Mouse (Mus musculus) heart, adult 11 months (tissue): ENCODE measurements at regions not wholly inside any gene's neighbourhood (a gene's known extent, or its start where the extent isn't known, plus 50 kb on each side); places are given as distances from the start of the nearest gene placed in this dataset.

Experiments
- DNase-seq: peaks from one replicate; pipeline ENCODE4 v3.0.0; 2022

DNA sequence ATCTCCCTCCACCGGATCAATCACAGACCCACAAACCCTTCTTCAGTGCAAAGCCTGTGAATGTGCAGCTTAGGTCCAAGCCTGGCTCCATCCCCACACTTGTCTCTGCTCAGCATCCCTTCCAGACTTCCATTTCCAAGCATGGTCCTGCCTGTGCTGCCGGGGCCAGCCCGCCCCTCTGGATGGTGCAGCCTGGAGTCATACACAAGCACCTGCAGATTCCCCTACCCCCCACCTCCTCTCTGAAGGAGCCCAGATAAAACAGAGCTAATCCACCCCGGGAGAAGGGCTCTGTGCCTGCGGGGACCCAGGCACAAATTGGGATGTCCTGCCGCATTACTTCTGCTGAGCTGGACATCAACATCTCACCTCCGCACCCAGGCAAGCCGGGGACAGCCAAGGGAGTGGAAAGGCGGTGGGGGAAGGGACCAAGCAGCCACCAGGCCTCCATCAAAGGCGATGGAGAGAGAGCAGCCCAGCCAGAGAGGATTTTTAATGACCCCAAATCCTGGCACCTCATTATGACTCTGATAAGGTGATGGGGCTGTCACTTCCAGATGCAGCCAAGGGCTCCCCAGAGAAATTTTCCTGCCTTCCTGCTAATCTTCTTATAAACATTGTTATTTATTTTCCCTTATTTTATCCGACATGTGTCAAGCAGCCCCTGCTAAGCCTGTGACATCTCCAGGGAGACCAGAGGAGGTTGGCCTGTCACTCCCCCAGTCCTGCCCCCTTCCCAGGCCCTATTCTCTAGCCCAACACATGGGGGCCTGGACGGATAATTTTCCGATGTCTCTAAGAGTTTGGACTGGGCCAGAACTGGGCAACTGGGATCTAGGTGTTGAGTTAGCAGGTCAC, 105.5 kb upstream of the Unc5b start:
- DNase-seq, result no peak

DNA sequence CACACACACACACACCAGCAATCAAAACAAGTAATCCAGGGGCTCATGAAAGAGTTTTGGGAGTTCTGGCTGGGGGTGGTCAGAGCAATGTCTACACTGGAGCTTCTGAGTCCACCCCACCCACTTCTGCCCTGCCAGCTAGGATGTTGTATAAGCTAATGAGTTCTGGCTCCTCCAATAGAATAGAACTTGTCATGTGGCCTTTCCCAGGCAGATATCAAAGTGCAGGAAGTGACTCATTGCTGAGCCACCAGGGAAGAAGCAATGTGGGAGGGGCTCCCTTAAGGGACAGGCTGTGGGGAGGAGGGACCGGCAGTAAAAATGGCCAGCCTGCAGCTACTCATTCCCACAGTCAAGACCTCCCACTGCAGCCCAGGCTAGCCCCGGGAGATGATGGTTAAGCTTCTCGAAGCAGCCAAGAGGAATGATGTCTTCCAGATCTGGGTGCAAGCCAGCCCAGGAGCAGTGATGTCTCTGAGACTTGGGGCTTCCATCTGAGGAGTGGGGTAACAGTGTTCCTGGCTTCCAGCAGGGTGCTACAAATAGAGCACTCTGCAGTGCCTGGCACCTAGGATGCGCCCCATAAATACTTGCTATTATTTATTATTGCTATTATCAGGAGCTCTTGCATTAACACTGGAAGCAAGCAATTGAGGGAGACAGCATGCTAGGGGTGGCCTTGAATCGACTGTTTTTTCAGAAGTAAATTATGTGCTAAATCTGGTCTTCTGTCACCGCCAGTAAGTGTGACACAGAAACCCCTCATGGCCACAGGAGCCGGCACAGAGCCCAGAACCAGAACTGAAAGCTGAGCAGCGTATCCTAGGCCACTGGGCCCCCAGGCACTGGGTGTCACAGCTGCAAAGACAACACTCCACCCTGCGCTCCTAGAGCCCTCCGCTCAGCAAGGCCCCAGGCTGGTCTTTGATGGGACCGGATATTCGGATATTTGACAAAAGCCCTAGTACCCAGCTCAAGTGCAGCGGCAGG, 103.2 kb upstream of the Unc5b start:
- DNase-seq, result peak; percentile 99

DNA sequence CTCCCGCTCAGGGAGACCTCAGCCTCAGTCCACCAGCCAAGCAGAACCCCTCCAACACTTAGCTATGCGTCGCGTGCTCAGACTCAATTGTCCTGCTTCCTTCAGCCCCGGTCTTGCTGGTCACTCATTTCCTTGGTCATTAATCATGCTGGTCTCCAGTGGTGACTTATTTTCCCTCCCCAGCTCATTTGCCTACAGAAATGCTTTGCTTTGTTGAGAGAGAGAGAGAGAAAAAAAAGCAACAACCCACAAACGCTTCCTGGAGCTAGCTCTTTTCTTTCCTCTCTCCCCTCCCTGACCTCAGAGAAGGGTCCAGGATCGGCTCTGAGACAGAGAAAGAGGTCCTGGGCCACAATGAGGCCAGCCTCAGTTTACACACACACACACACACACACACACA, 102.5 kb upstream of the Unc5b start:
- no peak for DNase-seq

DNA sequence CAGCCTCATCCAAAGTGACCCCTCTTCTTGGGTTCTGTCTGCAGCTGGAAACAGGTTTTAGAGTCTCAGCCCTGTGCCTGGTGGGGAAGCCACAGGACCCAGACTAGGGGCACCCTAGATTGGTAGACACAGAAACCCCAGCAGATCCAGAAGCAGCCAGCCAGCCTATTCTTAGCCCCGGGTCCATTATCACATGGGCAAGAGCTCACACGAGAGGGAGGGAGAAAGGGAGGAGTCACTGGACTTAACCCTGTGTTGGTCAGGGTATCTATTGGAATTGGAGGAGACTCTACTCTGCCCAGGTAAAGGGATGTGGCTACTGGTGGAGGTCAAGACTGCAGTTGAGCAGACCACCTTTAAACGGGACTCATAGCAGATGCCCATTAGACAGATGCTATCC, 101.5 kb upstream of the Unc5b start:
- no peak for DNase-seq

DNA sequence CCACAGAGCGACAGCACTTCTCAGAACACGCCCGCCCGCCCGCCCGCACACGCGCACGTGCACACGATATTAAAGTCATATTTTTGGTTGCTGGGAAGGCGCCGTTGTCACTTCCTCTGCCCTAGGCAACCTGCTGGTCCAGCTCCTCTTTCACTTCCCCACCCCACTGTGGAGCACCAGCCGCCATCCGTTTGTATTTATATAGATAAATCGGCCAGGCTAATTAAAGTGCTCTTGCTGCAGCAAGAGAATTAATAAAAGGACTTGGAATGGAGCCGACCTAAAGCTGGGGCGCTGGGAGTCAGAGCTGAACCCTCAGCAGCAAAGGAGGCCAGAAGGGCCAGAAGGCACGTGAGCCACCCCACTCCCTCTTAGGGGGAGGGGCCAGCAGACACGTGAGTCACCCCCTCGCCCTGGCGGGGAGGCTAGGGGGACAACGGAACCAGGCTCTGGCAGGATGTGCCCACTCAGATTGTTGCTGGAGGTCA, 100.6 kb upstream of the Unc5b start:
- DNase-seq, result peak; percentile 96

DNA sequence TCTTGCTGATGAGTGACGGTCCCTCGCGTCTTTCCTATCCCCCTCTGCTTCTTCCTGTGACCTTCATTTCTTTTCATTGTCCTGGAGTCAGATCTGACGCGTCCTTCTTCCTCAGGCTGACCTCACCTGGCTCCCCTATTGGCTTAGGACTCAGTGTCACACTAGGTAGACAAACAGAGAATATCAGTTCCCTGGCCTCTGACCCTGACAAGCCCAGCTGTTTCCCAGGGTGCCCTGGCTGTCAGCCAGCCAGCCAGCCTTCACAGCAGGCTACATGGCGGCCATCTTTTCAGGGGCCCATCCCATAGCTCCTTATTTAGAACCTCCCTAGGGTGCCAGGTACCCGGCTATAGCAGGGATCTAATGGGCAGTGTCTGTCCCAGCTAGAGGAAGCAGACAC, 97.3 kb upstream of the Unc5b start:
- DNase-seq, result peak; percentile 91

DNA sequence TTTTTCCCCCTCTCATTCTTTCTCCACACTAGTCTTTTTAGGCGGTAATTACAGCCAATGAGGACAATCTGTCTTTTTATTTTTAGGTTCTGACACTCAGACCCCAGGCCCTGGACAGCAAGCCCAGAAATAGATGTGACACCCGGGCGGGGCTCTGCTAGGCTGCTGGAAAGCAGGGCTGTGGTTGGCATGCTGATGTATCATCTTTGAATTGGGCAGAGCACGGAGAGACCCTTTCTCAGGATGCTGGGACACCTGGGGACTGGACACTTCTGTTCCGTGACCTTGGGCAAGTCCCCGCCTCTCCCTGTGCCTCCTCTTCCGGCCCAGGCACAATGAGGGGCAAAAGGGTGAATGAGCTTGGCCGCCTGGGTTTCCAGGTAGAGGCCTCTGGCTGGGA, 96.8 kb upstream of the Unc5b start:
- DNase-seq, result peak; percentile 92

DNA sequence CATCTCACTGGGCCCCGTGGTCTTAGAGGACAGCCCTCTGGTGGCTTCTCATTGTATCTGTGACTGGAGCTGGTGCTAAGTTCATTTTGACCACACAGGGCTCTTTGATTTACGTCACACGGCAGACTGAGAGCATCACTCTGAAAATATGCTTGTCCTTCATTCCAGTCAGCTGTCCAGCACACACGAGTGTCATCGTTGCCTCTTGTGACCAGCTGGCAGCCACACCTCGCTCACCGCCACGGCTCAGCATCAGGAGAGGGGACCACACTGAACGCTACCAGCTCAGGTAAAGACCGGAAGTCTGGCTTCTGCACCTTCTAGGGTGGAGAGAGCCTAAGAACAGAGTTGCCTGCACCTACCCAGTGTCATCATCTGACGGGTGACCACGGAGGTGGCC, 95.3 kb upstream of the Unc5b start:
- DNase-seq, result no peak

DNA sequence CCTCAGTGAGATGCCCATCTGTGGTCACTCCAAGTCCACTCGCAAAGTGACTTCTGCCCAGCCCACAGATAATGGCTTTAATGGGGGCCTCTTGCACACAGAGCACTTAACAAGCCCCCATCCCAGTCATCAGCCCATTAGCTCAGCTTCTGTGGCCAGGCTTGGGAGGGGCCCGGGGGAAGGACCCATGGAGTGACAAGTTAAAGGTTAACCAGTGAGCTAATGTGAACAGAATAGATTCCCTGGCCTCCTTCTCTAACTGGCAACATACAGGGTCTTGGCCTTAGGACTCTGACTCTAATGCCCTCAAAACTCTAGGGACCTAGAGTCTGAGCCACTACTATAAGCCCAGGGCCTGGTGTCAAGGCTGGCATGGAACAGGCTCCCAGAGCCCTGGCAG, 94.3 kb upstream of the Unc5b start:
- DNase-seq, result no peak

DNA sequence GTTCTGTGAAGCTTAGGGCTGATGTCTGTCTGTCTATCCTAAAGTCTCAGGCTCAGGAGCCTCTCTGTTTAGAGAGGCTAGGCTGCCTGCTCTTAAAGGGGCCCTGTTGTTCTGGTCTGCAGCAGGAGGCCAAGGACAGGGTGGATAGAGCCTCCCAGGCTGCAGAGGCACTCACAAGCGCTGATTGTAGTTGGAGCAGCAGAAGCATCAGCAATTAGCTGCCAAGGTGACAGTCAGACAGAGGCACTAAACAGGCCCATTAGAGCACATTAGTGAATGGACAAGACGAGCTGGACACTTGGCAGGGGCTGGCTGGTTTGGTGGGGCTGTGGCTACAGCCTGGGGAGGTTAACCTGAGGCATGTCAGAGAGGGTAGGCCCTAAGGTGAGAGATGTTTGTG, 93.8 kb upstream of the Unc5b start:
- no peak for DNase-seq

DNA sequence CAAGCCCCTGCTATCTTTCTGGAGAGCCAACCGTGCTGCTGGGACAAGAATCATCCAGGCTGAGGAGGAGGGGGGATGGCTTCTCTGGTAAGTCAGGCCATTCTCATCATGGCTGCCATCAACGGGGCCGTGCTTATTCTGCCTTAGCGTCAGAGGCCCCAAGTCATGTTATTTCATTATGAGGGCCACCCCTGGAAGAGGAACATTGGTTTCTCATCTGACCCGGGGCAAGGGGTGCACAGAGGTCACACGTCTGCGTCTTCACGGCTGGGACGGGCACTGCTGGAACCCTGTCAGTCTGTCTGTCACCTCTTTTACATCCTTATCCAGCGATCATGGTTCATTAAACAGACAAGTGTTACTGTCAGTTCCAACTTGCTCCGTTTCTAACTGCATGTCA, 92.4 kb upstream of the Unc5b start:
- no peak for DNase-seq

DNA sequence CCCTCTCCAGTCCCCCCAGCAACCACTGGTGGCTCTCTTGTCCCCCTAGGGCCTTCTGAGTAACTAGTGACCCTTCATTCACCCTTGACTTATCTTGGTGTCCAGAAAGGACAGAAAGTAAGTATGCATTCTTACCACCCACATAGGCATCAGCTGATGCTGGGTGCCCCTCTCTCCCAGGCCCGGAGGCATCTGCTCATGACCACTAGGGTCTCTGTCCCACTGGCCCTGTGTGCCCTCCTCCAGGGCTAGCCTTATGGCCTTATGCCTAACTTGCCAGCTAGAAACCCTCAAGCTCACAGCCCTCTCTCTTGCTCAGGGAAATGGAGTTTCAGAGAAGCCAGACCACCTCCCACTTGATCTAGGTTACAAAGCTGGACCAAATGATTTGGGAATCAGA, 89.2 kb upstream of the Unc5b start:
- peak; percentile 82 for DNase-seq

DNA sequence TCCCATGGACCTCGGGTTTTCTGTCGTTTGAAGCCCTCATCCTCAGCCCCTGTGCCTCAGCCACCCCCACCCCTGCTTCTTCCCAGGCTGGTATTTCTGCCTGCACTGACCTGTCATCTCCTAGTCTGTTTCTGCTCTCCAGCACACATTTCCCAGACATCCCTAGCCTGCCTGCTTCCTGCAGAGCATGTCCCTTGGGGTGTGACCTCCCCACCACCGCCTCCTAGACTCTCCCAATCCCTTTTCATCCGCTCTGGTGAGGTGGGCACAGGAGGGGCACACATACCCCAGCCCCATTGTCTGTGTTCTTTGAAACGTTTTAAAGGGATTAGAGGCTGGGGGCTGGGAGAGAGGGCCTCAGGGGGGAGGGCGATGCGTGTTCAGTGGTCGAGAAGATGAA, 86.6 kb upstream of the Unc5b start:
- peak; percentile 79 for DNase-seq

DNA sequence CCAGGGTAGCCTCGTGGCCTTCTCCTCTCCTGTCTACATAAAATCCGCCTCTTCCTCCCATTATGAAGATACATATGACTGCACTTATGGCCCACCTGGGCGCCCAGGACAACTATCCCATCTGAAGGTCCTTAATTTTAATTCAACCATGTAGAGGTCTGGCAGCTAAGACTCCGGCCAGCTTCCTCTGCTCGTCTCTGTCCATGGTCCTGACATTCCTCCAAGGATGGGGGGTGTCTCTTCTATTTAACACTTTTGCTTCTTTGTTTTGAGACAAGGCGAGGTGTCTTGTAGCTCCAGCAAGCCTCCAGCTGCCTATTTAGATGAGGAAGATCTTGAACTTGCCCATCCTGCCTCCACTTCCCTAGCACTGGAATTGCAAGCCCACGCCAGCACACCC, 83.0 kb upstream of the Unc5b start:
- peak; percentile 75 for DNase-seq

DNA sequence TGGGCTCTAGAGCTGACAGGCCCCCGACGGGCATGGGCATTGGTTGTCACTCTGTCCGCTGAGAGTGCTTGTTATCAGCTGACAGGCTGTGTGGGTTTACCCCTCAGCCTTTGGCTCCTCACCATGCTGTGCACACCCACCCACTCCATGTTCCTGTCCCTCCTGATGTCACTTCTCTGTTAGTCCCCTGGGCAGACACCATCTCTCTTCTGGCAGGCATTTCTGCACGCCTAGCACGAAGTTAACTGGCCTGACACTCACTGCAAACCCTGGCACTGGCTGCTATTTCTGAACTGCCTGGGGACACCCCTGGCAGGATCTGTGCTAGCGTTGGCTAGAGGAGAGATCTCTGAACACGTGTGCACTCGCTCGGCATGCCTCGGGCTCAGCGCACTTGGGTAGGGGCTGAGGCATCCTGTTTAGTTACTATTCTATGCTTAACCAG, 82.1 kb upstream of the Unc5b start:
- DNase-seq, result peak; percentile 97

DNA sequence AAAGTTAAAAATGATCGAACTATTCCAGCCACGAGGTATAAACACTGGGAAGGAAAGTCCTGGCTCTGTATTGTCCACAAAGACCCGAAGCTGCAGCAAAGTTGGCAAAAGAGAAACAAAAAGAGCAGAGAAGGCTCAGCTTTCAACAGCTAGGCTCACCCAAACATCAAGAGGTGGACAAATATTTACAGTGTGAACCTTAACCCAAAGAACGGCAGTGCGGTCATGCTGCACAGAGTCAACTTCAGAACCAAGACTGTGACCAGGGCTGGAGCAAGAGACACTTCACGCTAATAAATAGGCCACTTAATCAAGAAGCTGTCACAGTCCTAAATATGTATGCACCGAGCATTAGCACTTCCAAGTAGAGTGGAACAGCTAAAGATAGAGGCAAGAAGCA, 73.0 kb upstream of the Unc5b start:
- DNase-seq, result no peak

DNA sequence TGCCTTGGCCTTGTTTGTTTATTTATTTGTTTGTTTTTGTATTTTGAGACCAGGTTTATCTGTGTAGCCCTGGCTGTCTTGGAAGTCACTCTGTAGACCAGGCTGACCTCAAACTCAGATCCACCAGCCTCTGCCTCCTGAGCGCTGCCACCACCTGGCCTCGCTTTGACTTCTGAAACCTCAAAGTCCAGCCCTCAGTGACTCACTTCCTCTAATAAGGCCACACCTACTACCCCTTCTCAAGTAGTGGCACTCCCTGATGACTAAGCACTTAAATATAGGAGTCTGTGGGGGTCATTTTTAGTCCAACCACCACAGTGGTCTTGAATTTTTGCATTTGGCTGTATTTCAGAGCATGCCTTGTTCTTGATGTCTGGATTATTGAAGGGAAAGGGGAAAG, 69.6 kb upstream of the Unc5b start:
- DNase-seq, result no peak

DNA sequence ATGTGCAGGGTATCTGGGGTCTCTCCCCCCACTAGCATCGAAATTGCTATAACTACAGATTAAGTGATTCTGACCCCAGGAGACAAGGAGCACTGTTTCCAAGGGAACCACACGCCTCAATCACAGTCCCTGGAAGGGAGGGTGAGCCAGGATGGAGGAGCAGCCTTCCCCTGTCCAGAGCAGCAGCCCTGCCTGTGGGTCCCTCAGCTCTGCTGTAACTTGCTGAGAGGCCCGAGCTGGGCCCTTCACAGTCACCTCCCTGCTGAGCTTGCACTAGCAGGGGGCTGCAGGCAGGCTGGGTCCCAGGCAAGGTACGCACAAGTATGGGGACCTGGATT, 62.4 kb upstream of the Unc5b start:
- DNase-seq, result no peak

DNA sequence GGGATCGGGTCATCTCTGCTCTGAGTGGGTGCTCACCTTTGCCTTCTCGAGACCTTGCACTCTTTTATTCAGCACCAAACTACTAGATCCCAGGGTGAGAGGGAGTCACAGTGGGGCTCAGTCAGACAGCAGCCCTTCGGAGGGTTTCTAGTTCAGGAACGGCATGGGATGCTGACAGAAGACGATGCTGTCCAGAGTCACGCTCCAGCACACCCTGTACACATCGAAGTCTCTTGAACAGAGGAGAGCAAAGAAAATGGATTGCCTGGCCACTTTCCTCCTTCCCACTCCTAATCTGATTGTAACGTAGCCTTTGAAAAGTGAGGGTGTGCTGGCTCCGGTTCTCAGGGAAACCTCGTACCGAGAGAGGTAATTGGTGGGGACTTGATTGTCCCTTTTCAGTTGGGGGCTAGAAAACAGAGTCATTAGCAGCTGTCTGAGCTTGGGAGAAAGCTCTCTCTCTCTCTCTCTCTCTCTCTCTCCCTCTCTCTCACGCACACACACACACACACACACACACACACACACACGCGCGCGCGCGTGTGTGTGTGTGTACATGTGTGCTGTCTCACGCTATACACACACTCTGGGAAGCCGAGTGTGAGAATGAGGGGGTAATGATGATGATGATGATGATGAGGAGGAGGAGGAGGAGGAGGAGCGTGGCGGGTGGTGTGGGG, 61.9 kb upstream of the Unc5b start:
- DNase-seq, result no peak

DNA sequence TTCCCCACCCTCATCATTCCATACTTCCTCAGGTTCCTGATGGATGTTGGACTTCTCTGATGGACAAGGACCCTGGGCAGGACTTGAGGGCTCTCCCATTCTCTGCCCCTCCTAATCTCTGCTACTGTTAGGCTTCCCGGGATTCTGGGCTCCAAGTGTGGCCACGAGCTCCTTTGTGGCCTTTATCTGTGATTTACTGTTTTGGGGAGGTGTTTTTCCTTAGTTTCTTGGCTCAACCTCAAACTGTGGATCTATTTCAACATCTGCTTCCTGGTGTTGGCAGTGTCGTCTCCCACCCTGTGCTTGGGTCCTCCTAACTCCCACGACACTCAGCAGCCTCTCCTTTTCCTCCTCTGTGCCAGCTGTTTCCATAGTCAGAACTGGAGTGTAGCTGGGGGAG, 61.3 kb upstream of the Unc5b start:
- DNase-seq, result peak; percentile 87

DNA sequence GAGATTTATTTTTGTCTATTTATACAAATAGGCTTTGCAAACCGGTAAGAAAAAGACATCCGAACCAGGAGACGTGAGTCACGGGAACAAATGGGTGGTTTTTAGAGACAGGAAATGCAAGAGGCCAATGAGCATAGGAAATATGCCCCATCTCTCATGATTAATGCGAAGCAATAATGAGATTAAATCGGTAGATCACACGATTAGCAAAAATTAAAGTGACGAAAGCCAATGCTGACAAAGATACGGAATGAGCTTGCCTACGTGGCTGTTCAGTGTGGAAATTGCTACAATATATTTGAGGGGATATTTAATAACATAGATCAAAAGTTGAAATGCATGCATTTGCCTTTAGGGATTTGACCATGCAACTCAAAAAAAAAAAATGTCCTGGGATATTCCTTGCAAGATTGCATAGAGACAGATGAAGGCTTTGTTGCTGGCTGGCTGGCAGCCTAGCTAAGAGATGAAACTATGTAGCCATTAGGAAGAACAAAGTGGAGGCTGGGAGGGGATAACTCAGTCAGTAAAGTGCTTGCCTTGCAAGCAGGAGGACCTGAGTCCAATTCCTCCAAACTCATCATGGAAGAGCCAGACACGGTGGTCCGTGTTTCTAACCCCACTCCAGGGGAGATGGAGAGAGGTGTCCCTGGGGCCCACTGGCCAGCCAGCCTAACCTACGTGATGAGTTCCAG, 60.2 kb upstream of the Unc5b start:
- peak; percentile 64 for DNase-seq

DNA sequence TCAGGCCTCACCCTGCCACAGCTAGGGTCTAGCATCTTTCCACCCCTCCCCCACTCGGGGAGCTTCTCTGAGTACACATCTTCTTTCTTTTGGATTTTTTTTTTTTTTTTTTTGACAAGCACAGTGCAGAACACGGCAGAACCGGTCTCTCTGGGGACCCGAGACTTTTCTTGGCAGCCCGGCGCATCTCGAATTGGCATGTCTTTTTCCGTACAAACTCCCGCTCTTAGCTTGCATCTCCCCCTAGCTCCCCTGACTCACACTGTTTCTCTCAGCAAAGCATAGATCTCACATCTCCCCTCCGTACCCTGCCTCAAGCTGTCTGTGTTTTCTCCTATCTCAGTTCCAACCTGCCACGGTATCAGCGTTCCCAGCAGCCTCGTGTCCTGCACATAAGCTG, 58.4 kb upstream of the Unc5b start:
- no peak for DNase-seq

DNA sequence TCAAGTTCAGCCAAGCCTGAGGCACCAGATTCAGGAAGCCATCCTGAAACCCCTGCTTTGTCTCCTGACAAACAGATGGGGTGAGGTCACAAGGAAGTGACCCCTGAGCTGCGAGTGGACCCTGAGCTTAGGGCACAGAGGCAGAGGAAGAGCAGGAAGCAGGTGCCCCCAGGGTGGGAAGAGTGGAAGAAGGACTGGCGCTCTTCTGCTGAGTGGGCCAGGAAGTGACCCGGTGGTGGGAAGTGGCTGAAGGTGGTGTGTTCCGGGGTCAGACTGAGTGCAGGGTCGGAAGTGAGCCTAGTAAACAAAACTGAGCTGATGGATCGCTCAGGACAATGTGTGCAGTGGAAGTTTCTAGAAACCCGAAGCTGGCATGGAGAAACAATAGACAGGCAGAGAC, 57.2 kb upstream of the Unc5b start:
- DNase-seq, result peak; percentile 92
